Comparison of ENCODE assay signal across 25 mouse cellular contexts in the genomic region with DNA sequence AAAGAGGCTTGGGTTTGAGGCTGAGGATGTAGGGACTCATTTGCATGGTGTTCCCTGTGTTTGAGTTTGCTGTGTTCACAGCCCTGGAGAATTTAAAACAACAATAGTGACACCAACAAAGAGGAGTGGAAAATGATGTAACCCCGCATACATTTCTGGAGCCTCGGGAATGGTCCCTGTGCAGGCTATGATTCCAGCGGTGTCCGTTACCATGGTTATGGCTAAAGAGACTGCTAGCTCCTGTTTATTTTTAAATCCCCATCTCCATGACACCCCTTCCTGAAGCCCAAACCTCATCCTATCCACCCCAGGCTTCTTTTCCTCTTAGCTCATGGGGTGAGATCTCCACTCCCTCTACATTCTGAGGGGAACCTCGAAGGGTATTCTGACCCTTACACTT. TPM values are rescaled to one million over a fixed set of nuclear protein-coding genes. Genes with fewer than 3 reads are reported as not detected.
A peak's percentile ranks its signal among the peaks of the same experiment; 100 is the strongest.
DNase-seq lines count a peak whose midpoint lies in the region; ATAC-seq and TF ChIP-seq lines count a peak whose summit lies in the region.
"Had no signal": no experiment of that assay in that cellular context is flagged by ENCODE, and none has a peak within 500 bp of the region (broad histone marks: within the 10 kb centered on the region; RNA-seq: fewer than 3 reads in every experiment).

No protein-coding gene starts in this region.

- H3K4me1 ChIP-seq in forebrain, postnatal 0 days (ENCODE audit: insufficient read depth): peaks cover 11% of the 10 kb centered on the region
- peaks cover 25% of the 10 kb centered on the region for H3K4me1 ChIP-seq in forebrain, embryonic 10.5 days
- H3K4me1 ChIP-seq in midbrain, embryonic 14.5 days (ENCODE audit: control insufficient read depth, insufficient read depth, low read length): no peaks in the 10 kb centered on the region
- H3K4me1 ChIP-seq in midbrain, embryonic 13.5 days (replicated peaks): peaks cover 15% of the 10 kb centered on the region
- H3K4me1 ChIP-seq in midbrain, embryonic 16.5 days (ENCODE audit: control insufficient read depth, insufficient read depth, low read length): peaks cover 9% of the 10 kb centered on the region

- ATAC-seq in forebrain, postnatal 0 days: peak; percentile 80
- ATAC-seq in midbrain, embryonic 14.5 days (ENCODE audit: low FRiP score, low TSS enrichment): no peak
- ATAC-seq in midbrain, embryonic 13.5 days: no peak
- ATAC-seq in midbrain, embryonic 16.5 days: peak; percentile 70
- ATAC-seq: forebrain, embryonic 13.5 days had no signal

- no peak overlapping the region for H3K9ac ChIP-seq in forebrain, postnatal 0 days
- H3K9ac ChIP-seq in midbrain, embryonic 14.5 days (replicated peaks; ENCODE audit: low read length): no peak overlapping the region
- no peak overlapping the region for H3K9ac ChIP-seq in midbrain, embryonic 13.5 days (replicated peaks)
- no peak overlapping the region for H3K9ac ChIP-seq in midbrain, embryonic 16.5 days (ENCODE audit: low read depth, low read length)
- H3K9ac ChIP-seq: forebrain, embryonic 13.5 days had no signal

- H3K27ac ChIP-seq in forebrain, postnatal 0 days (ENCODE audit: low read depth, low read length): no peak overlapping the region
- H3K27ac ChIP-seq in forebrain, embryonic 10.5 days: no peak overlapping the region
- H3K27ac ChIP-seq in midbrain, embryonic 14.5 days (replicated peaks; ENCODE audit: low read depth, low read length): no peak overlapping the region
- H3K27ac ChIP-seq in midbrain, embryonic 13.5 days: no peak overlapping the region
- H3K27ac ChIP-seq in midbrain, embryonic 16.5 days (ENCODE audit: low read length): peak overlapping the region; percentile 31; the same call in 1 of the 2 replicates
- H3K27ac ChIP-seq: forebrain, embryonic 13.5 days had no signal

- no peak overlapping the region for H3K4me3 ChIP-seq in forebrain, postnatal 0 days (ENCODE audit: low read depth, low read length)
- no peak overlapping the region for H3K4me3 ChIP-seq in forebrain, embryonic 10.5 days
- no peak overlapping the region for H3K4me3 ChIP-seq in midbrain, embryonic 14.5 days (replicated peaks; ENCODE audit: low read depth, low read length)
- H3K4me3 ChIP-seq in midbrain, embryonic 13.5 days (replicated peaks): no peak overlapping the region
- H3K4me3 ChIP-seq in midbrain, embryonic 16.5 days (ENCODE audit: low read depth, low read length): no peak overlapping the region
- H3K4me3 ChIP-seq: forebrain, embryonic 13.5 days had no signal

- 53% methylated on average over 5 of the region's 5 CpGs for WGBS in forebrain, postnatal 0 days
- WGBS in forebrain, embryonic 10.5 days: 79% methylated on average over 5 of the region's 5 CpGs
- WGBS in midbrain, embryonic 14.5 days: 39% methylated on average over 5 of the region's 5 CpGs
- WGBS in midbrain, embryonic 13.5 days: 50% methylated on average over 5 of the region's 5 CpGs
- 40% methylated on average over 5 of the region's 5 CpGs for WGBS in midbrain, embryonic 16.5 days

- no peak overlapping the region for H3K4me2 ChIP-seq in forebrain, postnatal 0 days (ENCODE audit: low read depth)
- no peak overlapping the region for H3K4me2 ChIP-seq in midbrain, embryonic 14.5 days (ENCODE audit: low read length)
- H3K4me2 ChIP-seq in midbrain, embryonic 13.5 days (replicated peaks): no peak overlapping the region
- no peak overlapping the region for H3K4me2 ChIP-seq in midbrain, embryonic 16.5 days (ENCODE audit: low read length)
- H3K4me2 ChIP-seq: forebrain, embryonic 13.5 days had no signal

- no peak for TF ChIP-seq CTCF in forebrain, postnatal 0 days (IDR thresholded peaks at IDR 0.05; ENCODE audit: low read depth)

- H3K36me3 ChIP-seq in forebrain, postnatal 0 days (ENCODE audit: insufficient read depth): no peaks in the 10 kb centered on the region
- H3K36me3 ChIP-seq in forebrain, embryonic 10.5 days (replicated peaks): no peaks in the 10 kb centered on the region
- H3K36me3 ChIP-seq in midbrain, embryonic 14.5 days (ENCODE audit: control insufficient read depth, insufficient read depth, low read length): no peaks in the 10 kb centered on the region
- H3K36me3 ChIP-seq in midbrain, embryonic 13.5 days: no peaks in the 10 kb centered on the region
- H3K36me3 ChIP-seq in midbrain, embryonic 16.5 days (ENCODE audit: control insufficient read depth, insufficient read depth, low read length): no peaks in the 10 kb centered on the region

- H3K27me3 ChIP-seq in forebrain, postnatal 0 days (ENCODE audit: insufficient read depth, low read length): no peaks in the 10 kb centered on the region
- peaks cover 16% of the 10 kb centered on the region; the same call in 1 of the 2 replicates for H3K27me3 ChIP-seq in forebrain, embryonic 10.5 days (ENCODE audit: poor library complexity, severe bottlenecking)
- no peaks in the 10 kb centered on the region for H3K27me3 ChIP-seq in midbrain, embryonic 14.5 days (ENCODE audit: control insufficient read depth, insufficient read depth, low read length)
- H3K27me3 ChIP-seq in midbrain, embryonic 13.5 days: 0 out of 2 replicates have a peak, but pooled peaks cover 4% of the 10 kb centered on the region
- no peaks in the 10 kb centered on the region for H3K27me3 ChIP-seq in midbrain, embryonic 16.5 days (ENCODE audit: control insufficient read depth, insufficient read depth, low read depth, low read length)
- H3K27me3 ChIP-seq: forebrain, embryonic 13.5 days had no signal

- H3K9me3 ChIP-seq in forebrain, postnatal 0 days (ENCODE audit: low read length): no peaks in the 10 kb centered on the region
- no peaks in the 10 kb centered on the region for H3K9me3 ChIP-seq in forebrain, embryonic 10.5 days
- no peaks in the 10 kb centered on the region for H3K9me3 ChIP-seq in midbrain, embryonic 14.5 days (ENCODE audit: control insufficient read depth, low read length)
- H3K9me3 ChIP-seq in midbrain, embryonic 13.5 days: no peaks in the 10 kb centered on the region
- no peaks in the 10 kb centered on the region for H3K9me3 ChIP-seq in midbrain, embryonic 16.5 days (replicated peaks; ENCODE audit: control insufficient read depth, low read length, poor library complexity, severe bottlenecking)
- H3K9me3 ChIP-seq: forebrain, embryonic 13.5 days had no signal

- DNase-seq in forebrain, postnatal 0 days: peak; percentile 61
- no peak for DNase-seq in forebrain, embryonic 10.5 days (ENCODE audit: extremely low spot score, low spot score)
- DNase-seq in layer of hippocampus, adult 11-12 months (ENCODE audit: low spot score): peak; percentile 20
- no peak for DNase-seq in layer of hippocampus, adult 9-10 months (ENCODE audit: low spot score)
- DNase-seq in midbrain, embryonic 14.5 days: peak; percentile 53
- no peak for DNase-seq in spleen, postnatal 10 days (ENCODE audit: low spot score in 2 of 2)
- DNase-seq: adrenal gland, postnatal 14 days; cerebellum, adult 9-10 months; heart, adult 18-20 months; kidney, adult 2 months; kidney, postnatal 25 days; lung, adult 18-20 months had no signal

RNA-seq across cellular contexts. Expression of a gene that starts 32.5 kb away (rescaled TPM):
- total RNA-seq in forebrain, postnatal 0 days (2014; rRNA removed): not detected in 2 replicates
- polyA plus RNA-seq in forebrain, postnatal 0 days (2015; fragmentation: Nextera tagmentation; extraction: Ambion mirVana): not detected in 2 replicates
- not detected in 2 replicates for polyA plus RNA-seq in forebrain, embryonic 10.5 days (2016; fragmentation: Nextera tagmentation; extraction: Ambion mirVana)
- not detected in 2 replicates for polyA plus RNA-seq in midbrain, embryonic 14.5 days (2014; fragmentation: Nextera tagmentation; extraction: Ambion mirVana)
- polyA plus RNA-seq in midbrain, embryonic 13.5 days (2015; fragmentation: Nextera tagmentation; extraction: Ambion mirVana): not detected in 2 replicates
- polyA plus RNA-seq in midbrain, embryonic 16.5 days (2015; fragmentation: Nextera tagmentation; extraction: Ambion mirVana): not detected in 2 replicates
- total RNA-seq: adrenal gland, postnatal 14 days; gastrocnemius, adult 8-10 months; heart, adult 18-20 months; hematopoietic stem cell, adult 5-6 weeks; left cerebral cortex, adult 8-10 months; liver, adult 2 months; megakaryocyte-erythroid progenitor cell, adult 5-6 weeks; neutrophil, adult 5-6 weeks had no signal
- polyA plus RNA-seq: cortical plate, adult 2 months; forebrain, embryonic 13.5 days; heart, embryonic 14.5 days; kidney, adult 2 months; liver, adult 2 months; spleen, adult 2 months; stomach, embryonic 16.5 days had no signal

Comparison
In these comparisons a context has a peak if more than half of its experiments do, and no peak if none do; other contexts are left out.
1. ATAC-seq: peak in forebrain, postnatal 0 days (single experiment) and midbrain, embryonic 16.5 days (single experiment); none in midbrain, embryonic 14.5 days (single experiment) and midbrain, embryonic 13.5 days (single experiment).
2. DNase-seq: peak in forebrain, postnatal 0 days (single experiment), layer of hippocampus, adult 11-12 months (single experiment) and midbrain, embryonic 14.5 days (single experiment); none in forebrain, embryonic 10.5 days (single experiment), layer of hippocampus, adult 9-10 months (single experiment) and spleen, postnatal 10 days (0 of 2).